Mouse (Mus musculus) lung, adult 2 months (tissue): ENCODE data around the gene Klhl3. TPM values are rescaled to one million over a fixed set of nuclear protein-coding genes. Genes with fewer than 3 reads are reported as not detected.

Source experiments
- DNase-seq: peaks from one replicate; pipeline ENCODE4 v3.0.0; 2022
- H3K4me1 ChIP-seq: fragments of 200-500 bp; 2 replicates; pipeline ENCODE4 v1.6.1; 2011; ENCODE audit warnings: low read length; ENCODE audit not compliant: control insufficient read depth, insufficient read depth
- H3K4me3 ChIP-seq: fragments of 200-500 bp; replicated peaks from 2 replicates; pipeline ENCODE3; 2011; ENCODE audit warnings: low read depth, mild to moderate bottlenecking, control low read depth, low read length; ENCODE audit errors: extremely low read depth
- CTCF ChIP-seq: fragments of 200-500 bp; IDR thresholded peaks from 2 replicates; pipeline ENCODE4 v1.5.1; 2011; ENCODE audit warnings: mild to moderate bottlenecking, low read length, control low read depth; ENCODE audit not compliant: insufficient read depth
- POLR2A ChIP-seq: fragments of 200-500 bp; IDR thresholded peaks from 2 replicates; pipeline ENCODE4 v1.6.1; 2011; ENCODE audit warnings: low read depth, mild to moderate bottlenecking, control low read depth, low read length, borderline replicate concordance; ENCODE audit errors: extremely low read depth
- WGBS: fragments of 180-500 bp; shearing (Covaris S2); methylation state at CpG from one replicate; pipeline ENCODE4 v1.1.7; 2018; 5-methylcytosine and 5-hydroxymethylcytosine counted together
- polyA plus RNA-seq: library from polyadenylated mRNA; depleted of rRNA; stranded (reverse); fragments of >200 nt; gene quantifications from 2 replicates; pipeline ENCODE4 v1.2.3, GENCODE M21; 2012; rRNA removed

Gene Klhl3
- polyA plus RNA-seq, 1 experiment: 1.8 TPM

DNA sequence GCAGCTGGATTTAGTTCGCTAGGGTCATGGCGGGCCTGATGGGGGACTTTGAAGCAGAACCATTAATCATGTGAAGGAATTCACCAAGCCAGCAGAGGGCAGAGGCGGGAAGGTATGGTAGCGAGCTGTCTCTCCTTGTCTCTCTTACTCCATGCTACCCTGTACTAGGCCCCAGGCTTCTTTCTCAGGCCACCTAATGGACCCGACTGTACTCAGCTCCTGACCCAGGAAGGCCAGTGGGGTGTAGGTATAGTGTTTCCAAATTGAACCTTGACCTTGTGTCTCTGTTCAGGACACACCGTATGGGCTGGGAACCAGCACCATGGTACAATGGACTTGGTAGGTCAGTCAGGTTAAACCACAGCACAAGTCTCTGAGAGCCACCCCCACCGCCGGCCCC is 129.2 kb downstream of the Klhl3 start:
- WGBS: 50% methylated on average over 6 of the region's 8 CpGs
- no peak overlapping the region for H3K4me3 ChIP-seq
- H3K4me1 ChIP-seq: no peaks in the 10 kb centered on the region
- DNase-seq: no peak
- TF ChIP-seq CTCF: no peak
- TF ChIP-seq POLR2A: no peak

- DNase-seq: no peak
- H3K4me3 ChIP-seq: no peak overlapping the region
- WGBS: 18% methylated on average over 12 of the region's 12 CpGs
- TF ChIP-seq CTCF (no peak), POLR2A (no peak)
- H3K4me1 ChIP-seq: no peaks in the 10 kb centered on the region
Measured at GRCm38 (mm10) chr13:57983330-57983729, 130.1 kb downstream of the Klhl3 start.

DNA sequence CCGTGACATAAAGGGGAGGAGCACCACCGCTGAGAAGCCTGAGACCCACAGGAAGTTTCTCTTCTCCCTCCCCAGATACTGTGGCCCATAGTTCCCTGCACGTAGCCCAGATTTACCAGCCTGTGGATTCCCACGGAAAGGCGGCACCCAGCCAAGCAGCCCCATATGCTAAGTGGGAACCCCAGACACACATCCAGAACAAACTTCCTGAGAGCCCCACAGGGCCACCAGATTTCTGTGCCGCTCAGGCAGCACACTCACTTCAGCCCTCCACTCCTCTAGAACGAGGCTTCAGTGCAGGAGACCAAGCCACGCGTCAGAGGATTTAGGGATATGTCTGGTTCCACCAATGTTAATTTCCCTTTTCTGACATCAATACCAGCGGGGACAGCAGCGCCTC is 130.5 kb downstream of the Klhl3 start:
- DNase-seq: no peak
- WGBS: 40% methylated on average over 11 of the region's 11 CpGs
- no peaks in the 10 kb centered on the region for H3K4me1 ChIP-seq
- TF ChIP-seq CTCF: no peak
- no peak for TF ChIP-seq POLR2A
- no peak overlapping the region for H3K4me3 ChIP-seq

DNA sequence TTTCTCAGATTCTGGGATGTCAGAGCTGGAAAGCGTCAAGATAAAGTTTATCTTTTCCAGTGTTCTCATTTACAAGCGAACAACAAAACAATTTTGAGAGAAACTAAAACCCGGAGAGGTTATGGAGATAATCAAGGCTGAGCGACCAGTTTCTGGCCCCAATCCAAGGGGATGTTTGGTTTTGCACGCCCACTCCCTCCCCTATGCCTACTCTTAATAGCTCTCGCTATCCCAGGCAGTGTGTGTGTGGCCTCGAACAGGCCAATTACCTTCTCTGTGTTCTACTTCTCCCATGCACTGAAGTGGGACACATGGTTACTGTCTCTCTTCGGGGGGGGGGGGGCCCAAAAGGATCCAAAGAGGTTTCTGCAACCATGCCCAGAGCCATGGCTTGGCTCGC is 132.7 kb downstream of the Klhl3 start:
- TF ChIP-seq CTCF (no peak), POLR2A (no peak)
- no peak overlapping the region for H3K4me3 ChIP-seq
- WGBS: 25% methylated on average over 9 of the region's 9 CpGs
- DNase-seq: no peak
- H3K4me1 ChIP-seq: no peaks in the 10 kb centered on the region

DNA sequence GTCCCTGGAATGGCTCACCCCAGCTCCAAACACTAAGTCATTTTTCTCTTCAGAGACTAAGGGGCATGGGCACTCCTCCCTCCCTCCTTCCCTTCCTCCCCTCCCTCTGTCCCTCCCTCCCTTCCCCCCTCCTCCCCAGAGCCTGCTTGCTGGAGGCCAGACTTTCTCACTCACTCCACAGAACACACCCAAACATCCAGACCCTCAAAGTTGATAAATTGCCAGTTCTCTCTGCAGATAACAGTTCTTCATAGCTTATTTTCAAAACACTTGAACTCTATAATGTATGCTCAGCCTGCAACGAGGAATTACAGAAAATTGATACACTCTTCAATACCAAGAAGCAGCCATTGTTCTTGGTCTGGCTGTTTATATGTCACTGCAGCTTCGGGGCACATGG is 133.3 kb downstream of the Klhl3 start:
- H3K4me1 ChIP-seq: no peaks in the 10 kb centered on the region
- TF ChIP-seq CTCF: no peak
- no peak for TF ChIP-seq POLR2A
- H3K4me3 ChIP-seq: no peak overlapping the region
- WGBS: 16% methylated on average over 2 of the region's 2 CpGs
- no peak for DNase-seq

DNA sequence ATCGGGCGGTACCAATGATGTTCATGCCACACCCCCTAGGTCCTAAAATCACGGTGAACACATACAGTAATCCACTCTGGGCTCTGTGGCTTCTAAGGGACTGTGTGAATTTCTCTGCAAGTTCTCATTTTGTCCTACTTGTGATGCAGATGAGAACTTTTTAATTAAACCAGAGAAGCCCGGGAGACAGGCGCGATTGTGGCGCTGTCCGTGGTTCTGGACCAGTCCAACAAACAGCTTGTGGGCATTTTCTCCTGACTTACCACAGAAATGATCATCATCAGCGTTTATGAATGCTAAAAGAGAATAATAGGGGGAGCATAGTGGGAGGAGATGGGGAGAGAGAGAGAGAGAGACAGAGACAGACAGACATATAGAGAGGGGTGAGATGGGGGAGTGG is 134.5 kb downstream of the Klhl3 start:
- Histone ChIP-seq H3K4me3 (no peak overlapping the region), H3K4me1 (no peaks in the 10 kb centered on the region)
- TF ChIP-seq POLR2A (no peak), CTCF (no peak)
- no peak for DNase-seq
- WGBS: 27% methylated on average over 9 of the region's 9 CpGs

DNA sequence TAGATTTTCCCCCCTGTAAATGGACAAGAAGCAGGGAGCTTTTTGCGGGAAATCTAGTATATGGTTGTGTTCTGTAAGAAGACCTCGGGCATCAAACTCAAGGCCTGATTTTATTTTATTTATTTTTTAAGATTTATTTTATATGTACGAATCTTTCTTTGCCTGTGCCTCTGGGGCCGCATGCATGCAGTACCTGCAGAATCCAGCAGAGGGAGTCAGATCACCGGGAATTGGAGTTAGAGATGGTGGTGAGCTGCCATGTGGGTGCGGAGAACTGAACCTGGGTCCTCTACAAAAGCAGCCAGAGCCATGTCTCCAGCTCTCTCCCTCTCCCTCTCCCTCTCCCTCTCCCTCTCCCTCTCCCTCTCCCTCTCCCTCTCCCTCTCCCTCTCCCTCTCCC is 135.7 kb downstream of the Klhl3 start:
- WGBS: 84% methylated on average over 6 of the region's 6 CpGs
- DNase-seq: no peak
- H3K4me1 ChIP-seq: no peaks in the 10 kb centered on the region
- TF ChIP-seq CTCF (no peak), POLR2A (no peak)
- no peak overlapping the region for H3K4me3 ChIP-seq

DNA sequence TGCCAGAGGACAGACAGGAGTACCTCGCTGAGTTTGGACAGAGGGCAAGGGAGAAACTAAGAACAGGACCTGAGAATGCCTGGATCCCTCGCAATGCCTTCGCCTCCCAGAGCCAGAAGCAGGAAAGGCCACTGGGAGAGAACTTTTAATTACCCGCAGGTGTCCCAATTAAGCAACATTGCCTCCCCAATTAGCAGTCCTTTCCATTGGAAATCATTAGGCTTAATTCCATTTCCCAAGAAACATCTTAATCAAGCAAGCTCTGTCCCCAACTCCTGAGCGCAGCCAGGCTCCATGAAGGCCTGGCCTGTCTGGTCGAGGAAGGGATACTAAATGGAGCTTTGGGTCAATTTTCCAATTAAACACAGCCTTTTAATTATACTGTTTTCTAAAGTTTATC is 147.7 kb downstream of the Klhl3 start:
- 85% methylated on average over 6 of the region's 6 CpGs for WGBS
- Histone ChIP-seq H3K4me3 (no peak overlapping the region), H3K4me1 (no peaks in the 10 kb centered on the region)
- no peak for DNase-seq
- TF ChIP-seq POLR2A: no peak
- no peak for TF ChIP-seq CTCF

DNA sequence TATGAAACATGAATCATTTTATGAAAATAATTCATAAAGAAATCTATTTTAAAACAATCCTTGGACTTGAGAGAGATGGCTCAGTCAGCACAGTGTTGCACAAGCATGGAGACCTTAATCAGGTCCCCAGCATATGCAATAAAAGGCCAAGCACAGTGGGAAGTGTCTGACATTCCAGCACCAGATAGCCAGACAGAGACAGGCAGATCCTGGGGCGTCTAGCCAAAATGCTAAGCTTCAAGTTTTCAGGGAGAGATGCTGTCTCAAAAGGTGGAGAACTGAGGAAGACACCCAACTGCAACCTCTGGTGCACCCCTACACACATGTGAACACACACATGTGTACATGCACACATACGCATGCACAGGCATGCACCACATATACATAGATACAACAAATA is 153.1 kb downstream of the Klhl3 start:
- WGBS: 81% methylated on average over 2 of the region's 2 CpGs
- no peak for DNase-seq
- TF ChIP-seq CTCF (no peak), POLR2A (no peak)
- Histone ChIP-seq H3K4me1 (no peaks in the 10 kb centered on the region), H3K4me3 (no peak overlapping the region)

GRCm38 (mm10) chr13:57959806-57960205 is 153.6 kb downstream of the Klhl3 start:
- DNase-seq: no peak
- TF ChIP-seq POLR2A (no peak), CTCF (no peak)
- Histone ChIP-seq H3K4me1 (no peaks in the 10 kb centered on the region), H3K4me3 (no peak overlapping the region)
- 79% methylated on average over 5 of the region's 5 CpGs for WGBS

Other genes starting within 250 kb of the Klhl3 start
- gene Spock1, start 205.3 kb downstream of the Klhl3 start, polyA plus RNA-seq: 0.06 TPM in 2 replicates
- 57.5 and 84.1 TPM in 2 replicates for gene Hnrnpa0, start 15.0 kb upstream of the Klhl3 start, polyA plus RNA-seq
- 17.0 and 24.5 TPM in 2 replicates for gene Idnk, start 44.1 kb upstream of the Klhl3 start, polyA plus RNA-seq
- 96.6 and 108 TPM in 2 replicates for gene Ubqln1, start 102.1 kb upstream of the Klhl3 start, polyA plus RNA-seq
- gene Gkap1, start 162.1 kb upstream of the Klhl3 start, polyA plus RNA-seq: 6.0 and 8.6 TPM in 2 replicates
- 0.77 and 0.96 TPM in 2 replicates for gene Kif27, start 245.5 kb upstream of the Klhl3 start, polyA plus RNA-seq